Mouse (Mus musculus) megakaryocyte, embryonic 14.5 days (primary cell): ENCODE measurements around the gene Fry.

Source experiments
- FLI1 ChIP-seq: IDR thresholded peaks from 2 replicates; pipeline ENCODE4 v1.6.1; 2012; ENCODE audit warnings: low read length, inconsistent platforms, mixed read lengths
- GATA1 ChIP-seq: IDR thresholded peaks from 3 replicates; pipeline ENCODE4 v1.6.1; 2012; ENCODE audit warnings: mixed read lengths, low read length, inconsistent platforms, borderline replicate concordance

GRCm38 (mm10) chr5:150131166-150131565 is 12.7 kb downstream of the Fry start:
- no peak for TF ChIP-seq GATA1
- TF ChIP-seq FLI1: no peak
